ENCODE assay signal across 20 mouse cellular contexts in genomic region chr7:100572704-100573103, GRCm38 (mm10). TPM values are rescaled to one million over a fixed set of nuclear protein-coding genes. Genes with fewer than 3 reads are reported as not detected.
DNase-seq lines count a peak whose midpoint lies in the region; ATAC-seq lines count a peak whose summit lies in the region.
"Had no signal": no experiment of that assay in that cellular context is flagged by ENCODE, and none has a peak within 500 bp of the region (broad histone marks: within the 10 kb centered on the region; RNA-seq: fewer than 3 reads in every experiment).

No protein-coding gene starts in this region.

- peaks cover 9% of the 10 kb centered on the region; the same call in 1 of the 2 replicates for H3K36me3 ChIP-seq in liver, embryonic 13.5 days
- H3K36me3 ChIP-seq in liver, embryonic 11.5 days (ENCODE audit: control insufficient read depth, insufficient read depth, low read length): no peaks in the 10 kb centered on the region
- no peaks in the 10 kb centered on the region for H3K36me3 ChIP-seq in midbrain, embryonic 14.5 days (ENCODE audit: control insufficient read depth, insufficient read depth, low read length)
- H3K36me3 ChIP-seq: heart, embryonic 15.5 days; hindbrain, embryonic 15.5 days; midbrain, embryonic 12.5 days had no signal

- no peaks in the 10 kb centered on the region for H3K27me3 ChIP-seq in liver, embryonic 13.5 days
- H3K27me3 ChIP-seq in liver, embryonic 11.5 days (replicated peaks; ENCODE audit: control insufficient read depth, insufficient read depth, low read length): no peaks in the 10 kb centered on the region
- H3K27me3 ChIP-seq in midbrain, embryonic 14.5 days (ENCODE audit: control insufficient read depth, insufficient read depth, low read length): no peaks in the 10 kb centered on the region
- H3K27me3 ChIP-seq: heart, embryonic 15.5 days; hindbrain, embryonic 15.5 days; limb, embryonic 13.5 days; midbrain, embryonic 12.5 days; Patski had no signal

- no peak overlapping the region for H3K4me2 ChIP-seq in liver, embryonic 13.5 days
- no peak overlapping the region for H3K4me2 ChIP-seq in liver, embryonic 11.5 days
- H3K4me2 ChIP-seq in midbrain, embryonic 14.5 days (ENCODE audit: low read length): no peak overlapping the region
- H3K4me2 ChIP-seq: heart, embryonic 15.5 days; hindbrain, embryonic 15.5 days; limb, embryonic 13.5 days; lung, embryonic 14.5 days; midbrain, embryonic 12.5 days had no signal

- no peaks in the 10 kb centered on the region for H3K9me3 ChIP-seq in liver, embryonic 13.5 days (replicated peaks)
- no peaks in the 10 kb centered on the region for H3K9me3 ChIP-seq in liver, embryonic 11.5 days (ENCODE audit: control insufficient read depth, low read length)
- H3K9me3 ChIP-seq in midbrain, embryonic 14.5 days (ENCODE audit: control insufficient read depth, low read length): no peaks in the 10 kb centered on the region
- H3K9me3 ChIP-seq: embryonic facial prominence, embryonic 10.5 days; heart, embryonic 15.5 days; hindbrain, embryonic 15.5 days; limb, embryonic 13.5 days; midbrain, embryonic 12.5 days had no signal

- H3K27ac ChIP-seq in liver, embryonic 13.5 days: peak overlapping the region; percentile 82
- no peak overlapping the region for H3K27ac ChIP-seq in liver, embryonic 11.5 days (ENCODE audit: low read depth, low read length)
- H3K27ac ChIP-seq in midbrain, embryonic 14.5 days (replicated peaks; ENCODE audit: low read depth, low read length): no peak overlapping the region
- H3K27ac ChIP-seq: embryonic facial prominence, embryonic 10.5 days; heart, embryonic 15.5 days; hindbrain, embryonic 15.5 days; limb, embryonic 13.5 days; midbrain, embryonic 12.5 days had no signal

- peaks cover 58% of the 10 kb centered on the region for H3K4me1 ChIP-seq in liver, embryonic 13.5 days (replicated peaks)
- peaks cover 21% of the 10 kb centered on the region for H3K4me1 ChIP-seq in liver, embryonic 11.5 days (replicated peaks; ENCODE audit: control insufficient read depth, insufficient read depth, low read length)
- H3K4me1 ChIP-seq in midbrain, embryonic 14.5 days (ENCODE audit: control insufficient read depth, insufficient read depth, low read length): no peaks in the 10 kb centered on the region
- H3K4me1 ChIP-seq: embryonic facial prominence, embryonic 10.5 days; heart, embryonic 15.5 days; hindbrain, embryonic 15.5 days; limb, embryonic 13.5 days; midbrain, embryonic 12.5 days had no signal

- H3K9ac ChIP-seq in liver, embryonic 13.5 days: peak overlapping the region; percentile 40; the same call in 1 of the 2 replicates
- H3K9ac ChIP-seq in liver, embryonic 11.5 days (ENCODE audit: low read depth, low read length): no peak overlapping the region
- H3K9ac ChIP-seq in midbrain, embryonic 14.5 days (replicated peaks; ENCODE audit: low read length): no peak overlapping the region
- H3K9ac ChIP-seq: heart, embryonic 15.5 days; hindbrain, embryonic 15.5 days; limb, embryonic 13.5 days; lung, embryonic 14.5 days; midbrain, embryonic 12.5 days had no signal

- ATAC-seq in frontal cortex, adult (ENCODE audit: low TSS enrichment): peak; percentile 59; the same call in 1 of the 2 replicates
- ATAC-seq in liver, embryonic 13.5 days (ENCODE audit: low read depth): no peak
- ATAC-seq in liver, embryonic 11.5 days (replicated peaks; ENCODE audit: low FRiP score): no peak
- ATAC-seq in midbrain, embryonic 14.5 days (ENCODE audit: low FRiP score, low TSS enrichment): no peak
- ATAC-seq: forebrain, embryonic 16.5 days; Patski had no signal

- H3K4me3 ChIP-seq in liver, embryonic 13.5 days (replicated peaks): no peak overlapping the region
- H3K4me3 ChIP-seq in liver, embryonic 11.5 days (ENCODE audit: low read depth, low read length): no peak overlapping the region
- H3K4me3 ChIP-seq in midbrain, embryonic 14.5 days (replicated peaks; ENCODE audit: low read depth, low read length): no peak overlapping the region
- H3K4me3 ChIP-seq: embryonic facial prominence, embryonic 10.5 days; heart, embryonic 15.5 days; hindbrain, embryonic 15.5 days; limb, embryonic 13.5 days; midbrain, embryonic 12.5 days had no signal

- DNase-seq in frontal cortex, postnatal 36 days (ENCODE audit: low spot score in 2 of 2): no peak
- DNase-seq in liver, embryonic 13.5 days: no peak
- no peak for DNase-seq in liver, embryonic 11.5 days (ENCODE audit: low spot score)
- peak; percentile 42 to 48 for DNase-seq in cerebellum, postnatal 14 days
- DNase-seq in midbrain, embryonic 14.5 days: no peak
- no peak for DNase-seq in retina, postnatal 1 day
- DNase-seq: adrenal gland, postnatal 36 days; heart, postnatal 36 days; kidney, adult 8-10 months; kidney, postnatal 10 days; lung, embryonic 14.5 days; right cerebral cortex, postnatal 14 days had no signal

- WGBS in liver, embryonic 13.5 days (ENCODE audit: insufficient replicate concordance): 76% methylated on average over 4 of the region's 4 CpGs
- whole genome bisulfite sequencing in liver, embryonic 11.5 days: 86% methylated on average over 4 of the region's 4 CpGs
- 82% methylated on average over 4 of the region's 4 CpGs for WGBS in midbrain, embryonic 14.5 days

RNA-seq across cellular contexts. Expression of gene Rab6a, which starts 34.5 kb away (rescaled TPM):
- polyA plus RNA-seq in liver, embryonic 13.5 days (2015; fragmentation: Nextera tagmentation; extraction: Ambion mirVana): 40.2 and 46.7 TPM in 2 replicates
- polyA plus RNA-seq in liver, embryonic 11.5 days (2014; fragmentation: Nextera tagmentation; extraction: Ambion mirVana): 81.6 and 85.7 TPM in 2 replicates
- 272 and 300 TPM in 2 replicates for polyA plus RNA-seq in midbrain, embryonic 14.5 days (2014; fragmentation: Nextera tagmentation; extraction: Ambion mirVana)

RNA-seq across cellular contexts. Expression of gene Mrpl48, which starts 35.4 kb away (rescaled TPM):
- 57.0 and 59.8 TPM in 2 replicates for polyA plus RNA-seq in liver, embryonic 13.5 days (2015; fragmentation: Nextera tagmentation; extraction: Ambion mirVana)
- polyA plus RNA-seq in liver, embryonic 11.5 days (2014; fragmentation: Nextera tagmentation; extraction: Ambion mirVana): 78.9 and 81.2 TPM in 2 replicates
- polyA plus RNA-seq in midbrain, embryonic 14.5 days (2014; fragmentation: Nextera tagmentation; extraction: Ambion mirVana): 91.3 and 95.9 TPM in 2 replicates

RNA-seq across cellular contexts. Expression of gene Coa4, which starts 35.8 kb away (rescaled TPM):
- polyA plus RNA-seq in liver, embryonic 13.5 days (2015; fragmentation: Nextera tagmentation; extraction: Ambion mirVana): 14.0 and 14.3 TPM in 2 replicates
- 26.3 and 27.5 TPM in 2 replicates for polyA plus RNA-seq in liver, embryonic 11.5 days (2014; fragmentation: Nextera tagmentation; extraction: Ambion mirVana)
- polyA plus RNA-seq in midbrain, embryonic 14.5 days (2014; fragmentation: Nextera tagmentation; extraction: Ambion mirVana): 16.5 and 16.6 TPM in 2 replicates

RNA-seq across cellular contexts. Expression of gene Dnajb13, which starts 57.9 kb away (rescaled TPM):
- 2.5 TPM in 2 replicates for polyA plus RNA-seq in liver, embryonic 13.5 days (2015; fragmentation: Nextera tagmentation; extraction: Ambion mirVana)
- polyA plus RNA-seq in liver, embryonic 11.5 days (2014; fragmentation: Nextera tagmentation; extraction: Ambion mirVana): 1.2 and 1.6 TPM in 2 replicates
- polyA plus RNA-seq in midbrain, embryonic 14.5 days (2014; fragmentation: Nextera tagmentation; extraction: Ambion mirVana): 2.0 and 3.7 TPM in 2 replicates

Comparison
In these comparisons a context has a peak if more than half of its experiments do, and no peak if none do; other contexts are left out.
1. DNase-seq: peak in cerebellum, postnatal 14 days (2 of 2); none in frontal cortex, postnatal 36 days (0 of 2), liver, embryonic 13.5 days (single experiment), liver, embryonic 11.5 days (single experiment), midbrain, embryonic 14.5 days (single experiment) and retina, postnatal 1 day (single experiment).